Mouse (Mus musculus) hematopoietic stem cell, adult 5-6 weeks (primary cell): ENCODE data around the gene Il10. TPM values are rescaled to one million over a fixed set of nuclear protein-coding genes. Genes with fewer than 3 reads are reported as not detected.

Experiments used
- ATAC-seq, 2 experiments: fragments of 125-278 bp in 1 of 2; replicated peaks in 1 of 2; 2 replicates each; pipeline ENCODE4 v1.8.0; 2016 to 2017; ENCODE audit warnings: inconsistent platforms in 2 of 2, mild to moderate bottlenecking in 2 of 2, moderate number of reproducible peaks in 2 of 2, low read depth in 1 of 2, moderate TSS enrichment in 1 of 2; ENCODE audit not compliant: low FRiP score in 2 of 2, poor library complexity in 2 of 2, severe bottlenecking in 2 of 2, insufficient read depth in 1 of 2, low TSS enrichment in 1 of 2
- total RNA-seq: library from RNA; stranded (forward); fragments of 172-1452, 232-1000 nt; gene quantifications from 2 replicates; pipeline ENCODE4 v1.2.3, GENCODE M21; 2017

Il10 gene
- total RNA-seq, 1 experiment from 2014 or later, result 16.6 TPM

- no peak for ATAC-seq
Measured at GRCm38 (mm10) chr1:131038415-131039017, 18.9 kb downstream of the Il10 start.

GRCm38 (mm10) chr1:131039479-131039878 is 19.8 kb downstream of the Il10 start:
- no peak for ATAC-seq

GRCm38 (mm10) chr1:131042263-131042662 is 22.6 kb downstream of the Il10 start:
- no peak for ATAC-seq

GRCm38 (mm10) chr1:131042721-131043120 is 23.1 kb downstream of the Il10 start:
- no peak for ATAC-seq

GRCm38 (mm10) chr1:131043636-131044035 is 24.0 kb downstream of the Il10 start:
- ATAC-seq, result no peak

- no peak for ATAC-seq
Measured at GRCm38 (mm10) chr1:131045723-131046355, 26.2 kb downstream of the Il10 start.

GRCm38 (mm10) chr1:131046607-131047006 is 27.0 kb downstream of the Il10 start:
- no peak for ATAC-seq

GRCm38 (mm10) chr1:131048121-131048863 is 28.6 kb downstream of the Il10 start:
- ATAC-seq, result no peak

- ATAC-seq, result no peak
Measured at GRCm38 (mm10) chr1:131048946-131049345, 29.3 kb downstream of the Il10 start.

- no peak for ATAC-seq
Measured at GRCm38 (mm10) chr1:131049361-131049806, 29.7 kb downstream of the Il10 start.

- no peak for ATAC-seq
Measured at GRCm38 (mm10) chr1:131050011-131050410, 30.4 kb downstream of the Il10 start.

GRCm38 (mm10) chr1:131050617-131051016 is 31.0 kb downstream of the Il10 start:
- no peak for ATAC-seq

- ATAC-seq, result no peak
Measured at GRCm38 (mm10) chr1:131051073-131051472, 31.4 kb downstream of the Il10 start.

GRCm38 (mm10) chr1:131053239-131053638 is 33.6 kb downstream of the Il10 start:
- peak; percentile 63; a peak in 3 of 4 replicates for ATAC-seq

GRCm38 (mm10) chr1:131053656-131054055 is 34.0 kb downstream of the Il10 start:
- no peak for ATAC-seq

GRCm38 (mm10) chr1:131054251-131054650 is 34.6 kb downstream of the Il10 start:
- ATAC-seq, result no peak

- no peak for ATAC-seq
Measured at GRCm38 (mm10) chr1:131058431-131058830, 38.8 kb downstream of the Il10 start.

- no peak for ATAC-seq
Measured at GRCm38 (mm10) chr1:131059411-131059810, 39.8 kb downstream of the Il10 start.
